Mouse (Mus musculus): ENCODE results near the gene Ercc4. TPM values are rescaled to one million over a fixed set of nuclear protein-coding genes. Genes with fewer than 3 reads are reported as not detected.

Gene Ercc4
- polyA plus RNA-seq, 1 experiment, result 0.08 TPM

DNA sequence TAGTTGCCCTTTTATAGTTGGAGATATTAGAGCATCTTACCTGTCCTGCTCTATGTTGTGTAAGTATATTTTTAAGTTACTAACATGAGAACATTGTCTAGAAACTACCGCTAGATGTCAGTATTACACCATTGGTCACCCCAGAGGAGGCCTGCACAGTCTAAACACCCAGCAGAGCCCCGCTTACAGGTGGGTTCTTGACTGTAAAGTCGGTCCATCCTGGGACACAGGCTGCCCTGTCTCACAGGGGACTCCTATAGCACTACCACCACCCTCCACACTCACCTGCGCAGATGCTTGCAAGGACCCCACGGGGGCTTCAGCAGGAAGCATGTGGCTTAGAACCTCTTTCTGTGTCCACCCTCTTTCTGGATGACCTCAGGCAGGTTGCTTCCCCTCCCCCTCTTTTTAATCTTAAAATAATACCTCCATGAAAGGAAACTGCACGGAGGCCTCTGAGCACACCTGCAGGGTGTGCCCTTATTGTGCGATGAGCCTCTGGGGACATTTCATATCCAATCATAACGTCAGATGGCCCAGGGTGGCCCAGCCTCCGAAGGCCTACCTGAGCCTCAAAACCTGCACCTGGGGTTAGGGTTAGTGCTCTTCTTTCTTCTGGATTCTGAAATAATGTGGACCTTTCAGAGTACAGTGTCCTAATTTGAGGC lies 7.9 kb downstream of the Ercc4 start:
- H3K9me3 ChIP-seq (ENCODE audit: control insufficient read depth, low read length), result no peaks in the 10 kb centered on the region
- no peaks in the 10 kb centered on the region for H3K27me3 ChIP-seq (ENCODE audit: control insufficient read depth)
- H3K4me3 ChIP-seq (replicated peaks), result no peak overlapping the region
- no peak for TF ChIP-seq TAL1 (IDR thresholded peaks at IDR 0.05; ENCODE audit: low read length)
- TF ChIP-seq GATA1 (IDR thresholded peaks at IDR 0.05; ENCODE audit: low read length), result no peak
- H3K36me3 ChIP-seq (ENCODE audit: control insufficient read depth), result peaks cover 59% of the 10 kb centered on the region
- no peaks in the 10 kb centered on the region for H3K4me1 ChIP-seq (ENCODE audit: control insufficient read depth)

DNA sequence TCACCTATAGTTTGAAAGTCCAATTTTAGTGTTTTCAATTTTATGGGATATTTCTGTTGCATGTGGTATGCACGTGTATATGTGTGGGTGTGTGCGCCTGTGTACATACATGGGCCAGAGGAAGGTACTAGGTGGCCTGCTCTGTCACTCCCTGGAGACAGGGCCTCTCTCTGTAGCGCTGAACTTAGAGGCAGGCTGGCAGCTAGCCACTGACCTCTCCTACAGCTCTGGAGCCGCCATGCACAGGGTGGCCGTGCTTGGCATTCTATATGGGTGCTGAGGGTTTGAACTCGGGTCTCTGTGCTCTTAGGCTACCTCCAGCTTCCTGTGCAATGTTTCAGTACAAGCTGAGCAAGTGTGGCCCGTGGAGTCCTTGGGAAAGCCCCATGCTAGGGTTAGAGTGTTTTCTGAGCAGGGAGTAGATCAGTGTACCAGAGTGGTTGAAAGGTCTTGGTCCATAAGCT lies 8.5 kb downstream of the Ercc4 start:
- no peak for TF ChIP-seq GATA1 (IDR thresholded peaks at IDR 0.05; ENCODE audit: low read length)
- TF ChIP-seq TAL1 (IDR thresholded peaks at IDR 0.05; ENCODE audit: low read length), result no peak
- Histone ChIP-seq H3K4me1 (ENCODE audit: control insufficient read depth) (no peaks in the 10 kb centered on the region), H3K36me3 (ENCODE audit: control insufficient read depth) (peaks cover 57% of the 10 kb centered on the region), H3K27me3 (ENCODE audit: control insufficient read depth) (no peaks in the 10 kb centered on the region), H3K9me3 (ENCODE audit: control insufficient read depth, low read length) (no peaks in the 10 kb centered on the region), H3K4me3 (replicated peaks) (no peak overlapping the region)

GRCm38 (mm10) chr16:13118754-13119294 lies 9.3 kb downstream of the Ercc4 start:
- peaks cover 55% of the 10 kb centered on the region for H3K36me3 ChIP-seq (ENCODE audit: control insufficient read depth)

DNA sequence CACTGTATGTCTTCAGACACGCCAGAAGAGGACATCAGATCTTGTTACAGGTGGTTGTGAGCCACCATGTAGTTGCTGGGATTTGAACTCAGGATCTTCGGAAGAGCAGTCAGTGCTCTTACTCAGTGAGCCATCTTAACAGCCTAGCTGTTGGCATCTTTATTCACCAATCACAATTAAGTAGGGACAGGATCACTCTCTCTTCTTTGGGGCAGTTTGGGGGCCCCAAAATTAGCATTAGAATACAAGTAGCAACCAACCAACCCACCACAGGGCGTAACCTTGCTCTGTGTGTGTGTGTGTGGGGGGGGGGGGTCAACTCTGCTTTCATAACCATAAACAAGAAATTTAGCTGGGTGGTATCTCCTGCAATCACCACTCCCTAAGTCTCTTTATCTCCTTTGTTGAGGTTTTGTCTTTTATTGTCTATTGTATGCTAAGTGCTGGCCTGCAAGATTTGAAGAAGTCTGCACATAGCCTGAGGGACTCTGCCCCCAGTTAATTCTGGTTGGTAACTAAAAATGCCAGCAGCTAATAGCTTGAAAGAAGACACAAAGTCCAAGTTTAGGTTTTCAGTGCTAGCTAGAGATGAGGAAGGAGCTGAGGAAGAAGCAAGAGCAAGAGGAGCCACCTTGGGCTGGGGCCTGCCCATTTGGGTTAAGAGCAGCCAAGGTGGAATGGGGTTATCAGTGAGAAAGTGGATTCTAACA lies 10.3 kb downstream of the Ercc4 start:
- Histone ChIP-seq H3K9me3 (ENCODE audit: control insufficient read depth, low read length) (no peaks in the 10 kb centered on the region), H3K4me3 (replicated peaks) (no peak overlapping the region), H3K36me3 (ENCODE audit: control insufficient read depth) (peaks cover 56% of the 10 kb centered on the region), H3K27me3 (ENCODE audit: control insufficient read depth) (no peaks in the 10 kb centered on the region), H3K4me1 (ENCODE audit: control insufficient read depth) (no peaks in the 10 kb centered on the region)
- no peak for TF ChIP-seq TAL1 (IDR thresholded peaks at IDR 0.05; ENCODE audit: low read length)
- TF ChIP-seq GATA1 (IDR thresholded peaks at IDR 0.05; ENCODE audit: low read length), result no peak

More at GRCm38 (mm10) chr16:13118754-13119294, 9.3 kb downstream of the Ercc4 start:
- no peak for TF ChIP-seq GATA1 (IDR thresholded peaks at IDR 0.05; ENCODE audit: low read length)
- TF ChIP-seq TAL1 (IDR thresholded peaks at IDR 0.05; ENCODE audit: low read length), result no peak
- no peaks in the 10 kb centered on the region for H3K4me1 ChIP-seq (ENCODE audit: control insufficient read depth)
- H3K27me3 ChIP-seq (ENCODE audit: control insufficient read depth), result no peaks in the 10 kb centered on the region
- H3K9me3 ChIP-seq (ENCODE audit: control insufficient read depth, low read length), result no peaks in the 10 kb centered on the region
- H3K4me3 ChIP-seq (replicated peaks), result no peak overlapping the region

- H3K9me3 ChIP-seq (ENCODE audit: control insufficient read depth, low read length), result no peaks in the 10 kb centered on the region
- no peak overlapping the region for H3K4me3 ChIP-seq (replicated peaks)
- H3K36me3 ChIP-seq (ENCODE audit: control insufficient read depth), result peaks cover 78% of the 10 kb centered on the region
- no peaks in the 10 kb centered on the region for H3K4me1 ChIP-seq (ENCODE audit: control insufficient read depth)
- H3K27me3 ChIP-seq (ENCODE audit: control insufficient read depth), result no peaks in the 10 kb centered on the region
- no peak for TF ChIP-seq TAL1 (IDR thresholded peaks at IDR 0.05; ENCODE audit: low read length)
- TF ChIP-seq GATA1 (IDR thresholded peaks at IDR 0.05; ENCODE audit: low read length), result no peak
Observed at GRCm38 (mm10) chr16:13125357-13125756, 15.9 kb downstream of the Ercc4 start.

GRCm38 (mm10) chr16:13127566-13127965 lies 18.1 kb downstream of the Ercc4 start:
- Histone ChIP-seq H3K4me1 (ENCODE audit: control insufficient read depth) (no peaks in the 10 kb centered on the region), H3K36me3 (ENCODE audit: control insufficient read depth) (peaks cover 75% of the 10 kb centered on the region), H3K4me3 (replicated peaks) (no peak overlapping the region), H3K9me3 (ENCODE audit: control insufficient read depth, low read length) (no peaks in the 10 kb centered on the region), H3K27me3 (ENCODE audit: control insufficient read depth) (no peaks in the 10 kb centered on the region)
- TF ChIP-seq TAL1 (IDR thresholded peaks at IDR 0.05; ENCODE audit: low read length) (no peak), GATA1 (IDR thresholded peaks at IDR 0.05; ENCODE audit: low read length) (no peak)

DNA sequence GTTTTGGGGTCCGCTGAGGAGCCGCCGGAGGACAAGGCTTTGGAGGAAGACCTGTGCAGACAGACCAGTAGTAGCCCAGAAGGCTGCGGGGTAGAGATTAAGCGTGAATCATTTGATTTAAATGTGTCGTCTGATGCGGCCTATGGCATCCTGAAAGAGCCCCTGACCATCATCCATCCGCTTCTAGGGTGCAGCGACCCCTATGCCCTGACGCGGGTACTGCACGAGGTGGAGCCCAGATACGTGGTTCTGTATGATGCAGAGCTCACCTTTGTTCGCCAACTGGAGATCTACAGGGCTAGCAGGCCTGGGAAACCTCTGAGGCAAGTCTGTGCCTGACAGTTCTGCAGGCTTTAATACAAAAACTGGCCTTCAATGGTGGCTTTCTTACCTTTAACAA lies 20.9 kb downstream of the Ercc4 start:
- Histone ChIP-seq H3K36me3 (ENCODE audit: control insufficient read depth) (peaks cover 64% of the 10 kb centered on the region), H3K4me1 (ENCODE audit: control insufficient read depth) (no peaks in the 10 kb centered on the region), H3K9me3 (ENCODE audit: control insufficient read depth, low read length) (no peaks in the 10 kb centered on the region), H3K27me3 (ENCODE audit: control insufficient read depth) (no peaks in the 10 kb centered on the region), H3K4me3 (replicated peaks) (no peak overlapping the region)
- TF ChIP-seq TAL1 (IDR thresholded peaks at IDR 0.05; ENCODE audit: low read length) (no peak), GATA1 (IDR thresholded peaks at IDR 0.05; ENCODE audit: low read length) (no peak)

DNA sequence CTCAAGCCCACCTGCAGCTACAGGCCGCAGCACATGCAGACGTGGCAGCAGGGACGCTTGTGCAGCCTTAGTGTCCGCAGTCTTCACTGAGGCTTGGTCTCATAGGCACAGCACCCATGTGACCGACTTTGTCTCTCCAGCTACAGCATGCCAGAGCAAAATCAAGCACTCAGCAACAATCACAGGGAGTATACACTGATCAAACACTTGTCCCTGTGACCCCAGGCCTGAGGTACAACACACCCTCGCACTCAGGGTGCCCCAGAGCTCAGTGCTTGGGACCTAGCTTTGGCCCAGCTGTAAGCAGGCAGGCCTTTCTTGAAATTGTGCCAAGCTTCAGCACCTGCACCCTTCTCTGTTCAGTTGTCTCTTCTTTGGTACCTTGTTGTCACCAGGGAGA lies 31.7 kb downstream of the Ercc4 start:
- no peak for TF ChIP-seq GATA1 (IDR thresholded peaks at IDR 0.05; ENCODE audit: low read length)
- TF ChIP-seq TAL1 (IDR thresholded peaks at IDR 0.05; ENCODE audit: low read length), result no peak
- no peaks in the 10 kb centered on the region for H3K9me3 ChIP-seq (ENCODE audit: control insufficient read depth, low read length)
- H3K36me3 ChIP-seq (ENCODE audit: control insufficient read depth), result peaks cover 31% of the 10 kb centered on the region
- H3K4me1 ChIP-seq (ENCODE audit: control insufficient read depth), result no peaks in the 10 kb centered on the region
- H3K4me3 ChIP-seq (replicated peaks), result no peak overlapping the region
- no peaks in the 10 kb centered on the region for H3K27me3 ChIP-seq (ENCODE audit: control insufficient read depth)

GRCm38 (mm10) chr16:13143932-13144331 lies 34.4 kb downstream of the Ercc4 start:
- H3K36me3 ChIP-seq (ENCODE audit: control insufficient read depth), result peaks cover 56% of the 10 kb centered on the region
- no peak overlapping the region for H3K4me3 ChIP-seq (replicated peaks)
- no peaks in the 10 kb centered on the region for H3K9me3 ChIP-seq (ENCODE audit: control insufficient read depth, low read length)
- no peaks in the 10 kb centered on the region for H3K4me1 ChIP-seq (ENCODE audit: control insufficient read depth)
- H3K27me3 ChIP-seq (ENCODE audit: control insufficient read depth), result no peaks in the 10 kb centered on the region
- TF ChIP-seq TAL1 (IDR thresholded peaks at IDR 0.05; ENCODE audit: low read length) (no peak), GATA1 (IDR thresholded peaks at IDR 0.05; ENCODE audit: low read length) (no peak)
